Mouse (Mus musculus) erythroblast, embryonic 14.5 days (primary cell): ENCODE data around the gene Raet1d.
"Not testable (repeated sequence)": the region's sequence is repeated elsewhere in the genome, so short reads cannot be mapped to it uniquely, and the experiment has no call there.

ENCODE experiments used
- GATA1 ChIP-seq: IDR thresholded peaks from 2 replicates; pipeline ENCODE4 v1.6.1; 2012; ENCODE audit warnings: low read length, inconsistent platforms, mixed read lengths
- TAL1 ChIP-seq: IDR thresholded peaks from 3 replicates; pipeline ENCODE4 v1.6.1; 2012; ENCODE audit warnings: low read length, inconsistent platforms, mixed read lengths

- TF ChIP-seq TAL1, GATA1: not testable (repeated sequence)
Measured at GRCm38 (mm10) chr10:22357373-22357772, 3.0 kb upstream of the Raet1d start.
